ENCODE assay signal across 11 mouse cellular contexts in genomic region chr14:29110351-29111091, GRCm38 (mm10).
DNase-seq lines count a peak whose midpoint lies in the region; ATAC-seq lines count a peak whose summit lies in the region.
"Had no signal": no experiment of that assay in that cellular context is flagged by ENCODE, and none has a peak within 500 bp of the region (broad histone marks: within the 10 kb centered on the region; RNA-seq: fewer than 3 reads in every experiment).

No protein-coding gene starts in this region.

- no peaks in the 10 kb centered on the region for H3K27me3 ChIP-seq in kidney, embryonic 16.5 days (ENCODE audit: insufficient read depth, low read length)
- H3K27me3 ChIP-seq: embryonic facial prominence, embryonic 12.5 days; heart, embryonic 15.5 days had no signal

- no peak overlapping the region for H3K4me2 ChIP-seq in kidney, embryonic 16.5 days (replicated peaks; ENCODE audit: low read depth, low read length)
- H3K4me2 ChIP-seq: embryonic facial prominence, embryonic 12.5 days; heart, embryonic 15.5 days had no signal

- WGBS in kidney, embryonic 16.5 days = 76% methylated on average over 9 of the region's 9 CpGs

- peaks cover 4% of the 10 kb centered on the region; the same call in 1 of the 2 replicates for H3K9me3 ChIP-seq in kidney, embryonic 16.5 days (ENCODE audit: low read length)
- H3K9me3 ChIP-seq: embryonic facial prominence, embryonic 12.5 days; heart, embryonic 15.5 days had no signal

- no peak for ATAC-seq in kidney, embryonic 16.5 days (ENCODE audit: low FRiP score, low TSS enrichment)

- intact Hi-C loops in left cerebral cortex, postnatal 14 days (cut with DNase I) = loop anchor here (5.0 kb wide), 1 partner anchor 1303 kb away; no protein-coding TSS in a partner anchor
- intact Hi-C loops in left cerebral cortex, postnatal 36 days (cut with DNase I) = no loop called here

- no peaks in the 10 kb centered on the region for H3K4me1 ChIP-seq in kidney, embryonic 16.5 days (ENCODE audit: insufficient read depth, low read length)
- H3K4me1 ChIP-seq: heart, embryonic 15.5 days had no signal

- H3K4me3 ChIP-seq in kidney, embryonic 16.5 days (ENCODE audit: low read length) = no peak overlapping the region
- H3K4me3 ChIP-seq: embryonic facial prominence, embryonic 12.5 days; heart, embryonic 15.5 days; myocyte had no signal

- no peak overlapping the region for H3K9ac ChIP-seq in kidney, embryonic 16.5 days (replicated peaks; ENCODE audit: low read length)
- H3K9ac ChIP-seq: embryonic facial prominence, embryonic 12.5 days; heart, embryonic 15.5 days had no signal

- no peak overlapping the region for H3K27ac ChIP-seq in kidney, embryonic 16.5 days (ENCODE audit: low read length)
- H3K27ac ChIP-seq: embryonic facial prominence, embryonic 12.5 days; heart, embryonic 15.5 days had no signal

- no peaks in the 10 kb centered on the region for H3K36me3 ChIP-seq in kidney, embryonic 16.5 days (ENCODE audit: insufficient read depth, low read length)
- H3K36me3 ChIP-seq: embryonic facial prominence, embryonic 12.5 days; heart, embryonic 15.5 days had no signal

- DNase-seq in cerebellum, postnatal 10 days = peak; percentile 76 to 79
- no peak for DNase-seq in cerebellum, adult 9-10 months
- peak; percentile 29 to 44 for DNase-seq in left cerebral cortex, postnatal 14 days (ENCODE audit: low spot score in 2 of 2)
- no peak for DNase-seq in left cerebral cortex, postnatal 36 days (ENCODE audit: low spot score in 2 of 2)
- peak; percentile 49 for DNase-seq in MN1 (ENCODE audit: low spot score)
- DNase-seq in forelimb bud, embryonic 11.5 days (ENCODE audit: low read depth, low spot score) = peak; percentile 69
- no peak for DNase-seq in gastrocnemius, adult 8-10 months (ENCODE audit: low spot score in 2 of 2)

Comparison
In these comparisons a context has a peak if more than half of its experiments do, and no peak if none do; other contexts are left out.
1. DNase-seq: peak in cerebellum, postnatal 10 days (2 of 2), left cerebral cortex, postnatal 14 days (2 of 2), MN1 (single experiment) and forelimb bud, embryonic 11.5 days (single experiment); none in cerebellum, adult 9-10 months (single experiment), left cerebral cortex, postnatal 36 days (0 of 2) and gastrocnemius, adult 8-10 months (0 of 2).